Mouse (Mus musculus) embryo, embryonic 11.5 days (tissue): ENCODE results near the gene Arhgef28.

Experiments used
- DNase-seq: peaks from one replicate; pipeline ENCODE4 v3.0.0-alpha.2; 2012; ENCODE audit warnings: low read depth, low spot score

Gene Arhgef28

DNA sequence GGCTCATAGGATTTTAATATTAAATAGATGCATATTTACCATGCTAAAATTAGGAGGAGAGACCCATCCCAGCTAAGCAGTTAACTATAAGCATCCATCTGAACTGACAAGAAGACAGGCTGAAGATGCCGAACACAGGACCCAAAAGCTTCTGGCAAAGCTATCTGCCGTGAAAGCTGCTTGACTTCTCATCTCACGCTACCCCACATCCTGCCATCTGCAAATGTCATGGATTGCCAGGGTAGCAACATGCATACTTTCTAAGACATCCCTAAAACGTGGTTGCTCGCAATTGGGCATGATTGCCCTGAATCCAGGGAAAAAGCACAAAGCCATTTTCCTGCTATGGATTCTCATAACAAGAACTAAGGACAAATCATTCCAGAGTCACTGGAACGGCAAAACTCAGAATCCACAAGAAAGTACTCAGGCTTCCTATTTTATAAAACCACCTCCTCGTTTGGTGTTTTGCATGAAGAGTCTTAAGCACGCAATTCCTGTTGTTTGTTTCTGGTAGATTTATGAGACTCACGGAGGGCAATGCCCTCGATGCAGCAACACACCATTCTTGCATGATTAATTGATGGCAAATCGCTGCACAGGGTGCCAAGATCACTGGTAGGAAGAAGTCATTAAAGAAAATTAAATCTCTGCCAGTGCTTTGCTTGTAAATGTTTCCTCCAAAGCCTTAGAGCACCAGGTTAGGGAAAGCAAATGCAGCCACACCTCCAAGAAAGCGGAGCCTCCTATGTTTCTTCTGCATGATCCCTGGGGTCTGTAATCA, 287.9 kb downstream of the Arhgef28 start:
- DNase-seq = no peak

DNA sequence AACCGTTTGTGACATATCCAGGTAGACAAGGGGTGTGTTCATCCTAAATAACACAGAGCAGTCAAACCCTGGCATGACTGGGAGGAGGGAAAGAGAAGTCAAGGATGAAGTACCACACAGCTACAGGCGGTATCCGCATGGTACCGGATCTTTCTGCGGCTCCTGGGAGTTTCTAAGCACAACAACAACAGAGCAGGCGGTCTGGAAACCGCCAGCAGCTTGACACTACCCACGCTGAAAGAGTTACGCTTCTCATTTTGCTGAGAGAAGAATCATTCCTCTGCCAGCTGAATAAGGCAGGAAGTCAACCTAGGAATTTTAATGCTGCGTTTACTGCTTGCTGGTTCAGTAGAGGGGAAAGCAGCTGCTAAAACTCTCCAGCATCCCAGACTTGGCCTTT, 295.2 kb downstream of the Arhgef28 start:
- no peak for DNase-seq

DNA sequence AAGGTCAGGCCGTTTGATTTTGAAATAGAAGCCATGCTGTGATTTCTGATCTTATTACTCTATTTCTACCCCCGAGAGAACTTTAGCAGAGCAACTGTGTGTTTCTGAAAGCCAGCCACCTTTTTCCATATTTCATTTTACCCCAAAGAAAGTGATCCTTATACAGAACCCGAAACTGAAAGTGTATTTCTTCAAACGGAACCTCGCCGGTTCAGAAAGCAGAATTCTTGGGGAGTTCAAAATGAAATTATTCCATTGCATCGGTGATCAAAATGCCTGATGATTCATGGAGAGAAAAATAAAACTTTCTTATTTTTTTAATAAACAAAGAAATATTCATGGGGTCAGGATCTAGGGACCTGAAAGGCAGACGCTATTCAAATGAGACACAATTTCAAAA, 303.4 kb downstream of the Arhgef28 start:
- no peak for DNase-seq

DNA sequence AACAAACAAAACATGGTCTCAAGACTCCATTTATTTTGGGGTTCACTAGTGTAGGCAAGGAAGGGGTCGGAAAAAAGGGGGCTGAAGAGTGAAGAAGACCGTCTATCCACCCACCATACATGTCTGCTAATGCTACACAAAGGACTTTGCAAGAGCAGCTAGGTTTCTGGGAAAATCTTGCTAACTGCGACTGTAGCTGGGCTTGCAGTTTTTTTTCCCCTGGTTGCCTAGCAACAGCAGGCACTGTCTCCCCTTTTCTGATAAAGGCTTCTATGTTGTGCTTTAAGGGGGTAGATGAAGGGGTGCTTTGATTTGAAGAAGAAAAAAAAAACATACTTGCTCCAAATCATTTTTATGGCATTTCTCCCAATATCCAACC, 305.9 kb downstream of the Arhgef28 start:
- peak; percentile 31 for DNase-seq

DNA sequence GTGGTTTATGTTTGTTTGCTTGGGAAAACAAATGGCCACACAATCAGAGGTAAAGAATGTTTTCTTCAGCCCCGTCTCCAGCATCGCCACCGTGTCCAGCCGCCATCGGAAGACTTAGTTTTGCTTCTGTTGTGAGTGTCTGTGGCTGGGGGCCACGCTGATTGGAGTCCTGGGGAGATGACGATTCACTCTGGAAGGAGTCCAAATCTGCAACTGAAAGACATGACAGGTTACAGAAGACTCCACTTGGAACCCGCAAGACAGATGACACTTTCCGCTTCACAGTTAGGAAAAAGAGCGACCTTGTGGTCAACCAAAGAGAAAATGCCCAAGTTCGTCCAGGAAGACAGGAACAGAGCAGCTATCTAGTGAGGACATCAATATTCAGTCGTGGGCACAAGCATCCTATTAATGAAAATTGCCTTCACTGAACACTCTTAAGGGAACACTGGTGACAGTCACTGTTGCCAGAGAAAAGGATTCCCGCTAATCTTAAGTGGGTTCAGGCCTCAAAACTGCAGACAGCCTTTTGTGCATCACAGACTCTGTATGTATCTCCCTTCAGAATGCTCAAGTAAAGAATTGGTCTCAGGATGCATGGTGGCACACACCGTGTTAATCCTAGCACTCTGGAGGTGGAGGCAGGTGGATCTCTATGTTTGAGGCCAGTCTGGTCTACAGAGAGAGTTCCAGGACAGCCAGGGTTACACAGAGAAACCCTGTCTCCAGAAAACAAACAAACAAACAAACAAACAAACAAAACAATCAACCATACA, 306.4 kb downstream of the Arhgef28 start:
- no peak for DNase-seq

DNA sequence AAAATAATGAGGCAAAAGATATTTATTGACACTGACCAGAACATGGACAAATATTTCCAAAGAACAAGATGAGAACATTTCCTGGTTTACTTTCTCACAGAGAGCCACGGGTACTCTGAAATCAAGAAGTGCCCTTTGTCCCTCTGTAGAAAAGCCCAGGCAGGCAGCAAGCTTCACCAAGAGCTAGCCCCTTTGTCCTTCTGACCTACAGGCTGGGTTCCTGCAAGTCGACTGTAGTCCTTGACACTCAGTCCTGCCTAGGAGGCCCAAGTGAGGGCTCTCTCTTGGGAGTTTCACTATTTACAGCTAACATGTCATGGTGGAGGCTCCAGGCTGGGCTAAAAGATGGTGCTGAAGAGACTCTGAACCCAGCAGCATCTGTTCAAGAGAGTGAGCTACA, 307.6 kb downstream of the Arhgef28 start:
- DNase-seq = no peak

DNA sequence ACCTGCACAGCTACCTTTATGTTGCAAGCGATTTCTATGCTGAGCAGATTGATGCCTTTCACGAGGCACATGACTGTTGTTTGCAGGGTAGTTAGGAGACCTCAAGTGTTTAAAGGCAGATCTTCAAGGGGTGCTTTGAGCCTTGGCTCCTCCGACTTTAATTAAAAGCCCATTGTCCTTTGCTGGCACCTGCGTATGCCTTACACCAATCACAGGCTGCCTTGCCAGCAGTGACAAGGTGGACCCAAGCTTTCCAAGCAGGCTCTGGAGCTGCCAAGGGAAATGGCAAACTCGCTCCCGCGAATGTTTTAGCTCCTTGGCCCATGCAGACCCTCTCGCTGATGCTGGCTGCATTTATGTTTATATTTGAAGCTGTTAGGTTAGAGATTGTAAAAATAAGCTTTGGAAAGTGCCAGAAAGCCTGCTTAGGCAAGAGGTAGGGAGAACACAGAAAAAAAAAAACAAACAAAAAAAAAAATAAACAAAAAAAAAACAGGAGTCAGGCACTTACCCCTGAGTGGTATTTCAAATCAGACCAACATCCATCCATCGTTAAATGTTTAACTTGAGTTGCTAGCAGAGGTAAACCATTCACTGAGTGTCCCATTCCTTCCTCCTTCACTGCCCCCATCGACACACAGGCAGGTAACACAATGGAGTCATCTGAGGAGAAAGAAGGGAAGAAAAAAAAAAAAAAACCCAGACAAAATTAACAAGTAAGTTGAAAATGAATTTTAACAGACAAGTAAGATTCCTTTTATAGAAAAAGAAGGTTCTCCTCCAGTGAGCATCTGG, 313.0 kb downstream of the Arhgef28 start:
- DNase-seq = no peak

DNA sequence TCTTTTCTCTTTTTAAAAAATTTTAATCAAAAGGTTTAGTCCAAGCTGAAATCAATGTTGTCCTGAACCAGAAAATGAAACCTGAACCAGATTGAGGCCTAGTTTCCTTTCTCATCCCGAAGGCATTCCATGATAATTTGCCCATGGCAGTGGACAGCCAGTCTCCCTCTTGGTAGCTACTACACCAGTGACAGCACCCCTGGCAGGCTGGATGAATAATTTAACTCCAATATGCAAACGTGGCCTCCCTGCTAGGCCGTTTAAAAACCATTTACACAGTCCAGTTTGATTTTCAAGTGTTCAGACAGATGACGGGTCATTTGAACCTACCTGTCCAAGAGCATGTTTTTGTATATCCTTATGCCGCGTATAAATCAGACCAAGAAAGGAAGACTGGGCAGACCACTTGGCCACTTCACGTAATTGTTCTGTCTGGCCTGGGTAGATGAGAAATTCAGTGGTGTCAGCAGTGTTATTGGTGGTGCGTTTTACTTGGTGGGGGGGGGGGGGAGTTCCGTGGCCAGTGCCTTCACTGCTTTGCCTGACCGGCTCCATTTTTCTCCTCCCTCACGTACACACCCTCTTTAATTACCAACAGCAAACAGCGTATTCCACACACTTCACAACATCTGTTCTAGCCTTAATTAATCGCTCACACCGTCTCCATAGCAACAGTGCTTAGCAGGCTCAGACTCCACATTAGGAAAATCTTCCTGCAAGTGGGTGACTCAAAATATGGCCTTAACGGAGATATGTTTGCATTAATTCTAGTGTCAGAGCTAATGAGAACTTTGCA, 314.0 kb downstream of the Arhgef28 start:
- no peak for DNase-seq

DNA sequence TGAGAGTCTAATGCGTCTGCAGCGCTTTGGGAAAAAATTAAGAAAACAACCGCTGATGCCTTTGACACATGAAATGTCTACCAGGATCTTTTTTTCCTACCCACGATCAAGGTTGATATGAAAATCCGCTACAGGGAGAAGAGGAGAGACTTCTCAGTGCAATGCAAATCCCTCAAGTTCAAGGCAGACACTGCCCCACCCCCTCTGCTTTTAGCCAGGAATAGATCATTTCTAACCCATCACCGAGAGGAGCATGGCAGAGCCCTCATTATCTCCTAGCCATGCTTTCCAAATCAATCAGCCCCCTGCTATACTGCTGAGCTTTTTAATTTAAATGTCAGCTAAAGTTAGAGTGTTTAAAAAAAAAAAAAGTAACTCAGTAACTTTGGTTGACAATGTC, 318.2 kb downstream of the Arhgef28 start:
- DNase-seq = no peak

DNA sequence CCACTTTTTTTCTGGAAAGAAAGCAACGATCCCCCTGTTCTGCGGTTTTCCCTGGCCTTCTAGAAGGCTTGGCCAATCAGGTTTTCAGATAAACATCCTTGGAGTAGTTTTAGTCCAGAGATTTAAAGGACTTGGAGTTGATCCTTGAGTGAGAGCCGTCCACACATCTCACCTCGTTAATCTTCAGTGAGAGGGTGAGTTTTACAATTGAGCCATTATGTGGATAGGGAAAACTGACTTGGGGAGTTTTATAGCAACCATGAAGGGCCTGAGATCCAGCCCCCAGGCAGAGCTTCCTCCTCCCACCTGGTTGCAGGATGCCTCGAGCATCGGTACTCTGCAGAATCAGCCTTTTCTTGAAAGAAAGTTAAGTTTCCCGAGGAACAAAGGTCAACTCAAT, 318.7 kb downstream of the Arhgef28 start:
- no peak for DNase-seq

DNA sequence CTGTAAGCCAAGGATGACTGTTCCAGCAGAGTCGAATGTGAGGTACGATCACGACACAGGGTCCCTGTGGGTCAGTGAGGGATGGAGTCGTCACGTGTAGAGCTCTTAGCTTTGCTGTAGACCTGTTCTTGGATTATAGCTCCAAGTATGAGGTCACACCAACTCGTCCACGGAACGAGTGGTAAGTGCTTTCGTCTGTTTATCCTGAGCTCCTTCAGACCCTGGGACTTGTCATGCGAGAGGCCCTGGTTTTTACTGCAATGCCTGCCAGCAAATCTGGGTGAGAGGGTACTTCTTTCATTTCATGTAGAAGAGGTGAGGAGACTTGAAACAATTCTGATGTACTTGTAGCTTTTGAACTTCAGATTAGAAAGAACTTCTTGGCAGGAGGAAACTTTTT, 322.6 kb downstream of the Arhgef28 start:
- DNase-seq = no peak

DNA sequence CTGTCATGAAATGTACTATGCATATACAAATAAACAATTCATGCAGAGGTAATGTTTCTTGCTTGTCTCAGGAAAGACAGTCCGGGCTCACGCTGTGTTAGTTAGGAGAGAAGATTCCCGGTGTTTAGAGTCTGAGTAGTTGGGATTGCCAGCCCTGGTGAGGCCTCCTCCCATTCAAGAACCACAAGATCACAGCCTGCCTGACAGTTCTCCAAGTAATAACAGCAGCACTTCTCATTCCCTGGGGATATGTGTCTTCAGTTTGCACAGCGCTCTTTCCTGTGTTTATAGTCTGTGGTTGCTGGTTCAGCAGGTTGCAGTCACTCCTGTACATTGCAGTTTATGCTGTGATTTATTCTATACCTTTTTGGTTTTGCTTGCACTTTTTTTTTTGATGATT, 329.8 kb downstream of the Arhgef28 start:
- DNase-seq = no peak

DNA sequence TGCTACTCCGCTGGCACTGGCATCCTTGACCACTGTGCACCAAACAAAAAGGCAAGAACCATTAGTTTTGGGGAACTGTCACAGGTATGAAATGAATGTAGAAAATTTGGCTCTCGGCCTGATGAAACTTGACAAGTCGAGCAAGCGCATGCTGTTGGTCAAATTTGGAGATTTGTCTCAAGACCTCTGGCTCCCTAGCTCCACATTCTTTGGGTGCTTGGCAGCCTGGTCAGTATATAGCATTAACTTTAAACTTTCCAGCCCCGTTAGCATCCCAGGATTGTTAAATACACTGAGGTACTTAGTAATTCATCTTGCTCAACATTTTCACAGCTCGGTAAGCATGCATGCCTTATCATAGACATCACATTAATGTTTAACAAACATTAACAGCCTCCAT, 330.2 kb downstream of the Arhgef28 start:
- DNase-seq = no peak

DNA sequence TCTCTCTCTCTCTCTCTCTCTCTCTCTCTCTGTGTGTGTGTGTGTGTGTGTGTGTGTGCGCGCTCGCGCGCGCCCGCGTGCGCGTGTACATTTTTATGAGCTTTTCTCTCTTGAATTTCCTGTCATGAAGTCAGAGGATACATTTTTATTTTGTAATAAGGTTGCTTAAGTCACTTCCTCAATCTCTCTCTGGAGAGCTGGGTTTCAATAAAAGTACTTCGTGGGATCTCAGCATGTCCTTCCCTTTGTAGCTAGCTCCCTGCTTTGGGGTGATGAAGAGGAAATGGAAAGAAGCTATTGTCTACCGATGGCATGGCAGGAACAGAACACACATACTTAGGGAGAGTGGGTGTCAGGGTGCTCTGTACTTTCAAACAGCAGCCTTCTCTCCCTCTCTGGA, 336.8 kb downstream of the Arhgef28 start:
- DNase-seq = no peak

DNA sequence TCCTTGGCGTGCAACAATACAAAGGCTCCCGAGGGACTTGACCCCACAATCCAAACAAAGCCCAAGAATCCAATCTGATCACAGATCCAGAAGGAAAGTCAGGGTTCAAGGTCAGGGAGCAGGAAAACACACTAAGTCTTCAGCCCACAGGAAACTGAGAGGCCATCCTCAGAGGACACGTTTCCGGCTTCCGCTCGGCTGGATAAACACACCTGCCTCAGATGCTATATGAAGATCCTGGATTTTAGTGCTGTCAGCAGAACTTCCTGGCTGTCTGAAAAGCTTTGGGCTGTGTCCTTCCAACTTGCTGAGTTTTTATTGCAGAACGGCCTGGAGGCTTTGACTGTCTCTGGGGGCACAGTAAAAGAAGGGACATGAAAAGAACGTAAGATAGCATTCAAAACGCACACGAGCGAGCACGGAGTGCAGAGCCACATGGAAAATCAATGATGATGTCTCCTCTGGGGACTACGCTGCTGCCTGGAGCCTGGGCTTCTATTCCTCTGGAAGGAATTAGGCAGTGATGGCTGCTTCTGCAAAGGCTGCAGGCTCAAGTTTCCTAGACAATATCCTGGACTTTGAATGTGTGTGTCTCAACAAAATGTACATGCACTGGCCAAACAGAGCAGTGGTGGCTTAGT, 338.8 kb downstream of the Arhgef28 start:
- no peak for DNase-seq

DNA sequence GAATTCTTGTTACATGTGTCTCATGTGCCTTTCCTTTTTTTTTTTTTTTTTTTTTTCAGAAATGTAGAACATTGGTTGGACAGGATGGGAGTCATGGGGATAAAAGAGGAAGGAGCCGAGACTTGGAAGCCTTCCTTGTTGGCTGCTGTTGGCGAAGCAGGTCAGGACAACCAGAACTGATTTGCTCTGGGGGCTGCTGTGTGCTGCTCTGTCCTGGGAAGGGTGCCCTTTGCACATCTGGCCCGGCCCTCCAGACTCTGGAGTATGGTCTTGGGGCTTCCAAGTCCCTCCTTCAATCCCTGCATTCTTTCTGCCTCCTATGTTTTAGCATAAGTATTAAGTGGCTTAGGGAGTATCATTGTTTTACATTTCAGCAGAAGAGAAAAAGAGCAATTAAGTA, 347.2 kb downstream of the Arhgef28 start:
- DNase-seq = no peak

DNA sequence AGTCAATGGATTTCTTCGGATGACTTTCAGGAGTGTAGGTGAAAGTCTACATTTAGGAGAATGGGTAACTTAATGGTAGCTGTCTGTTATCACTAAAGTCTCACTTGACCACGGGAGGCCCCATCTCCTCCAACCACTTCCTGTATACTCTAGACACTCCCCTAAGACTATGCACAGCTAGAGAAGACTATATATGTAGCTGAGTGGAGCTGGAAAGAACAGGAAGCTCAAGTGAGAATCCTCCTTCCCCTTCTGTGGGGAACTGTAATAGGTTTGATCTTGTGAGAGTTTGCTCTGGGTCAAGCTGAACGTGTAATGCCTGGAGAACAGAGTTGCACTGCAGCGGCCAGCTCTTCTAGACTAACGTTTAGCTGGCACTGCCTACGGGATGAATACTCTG, 348.4 kb downstream of the Arhgef28 start:
- DNase-seq = no peak

DNA sequence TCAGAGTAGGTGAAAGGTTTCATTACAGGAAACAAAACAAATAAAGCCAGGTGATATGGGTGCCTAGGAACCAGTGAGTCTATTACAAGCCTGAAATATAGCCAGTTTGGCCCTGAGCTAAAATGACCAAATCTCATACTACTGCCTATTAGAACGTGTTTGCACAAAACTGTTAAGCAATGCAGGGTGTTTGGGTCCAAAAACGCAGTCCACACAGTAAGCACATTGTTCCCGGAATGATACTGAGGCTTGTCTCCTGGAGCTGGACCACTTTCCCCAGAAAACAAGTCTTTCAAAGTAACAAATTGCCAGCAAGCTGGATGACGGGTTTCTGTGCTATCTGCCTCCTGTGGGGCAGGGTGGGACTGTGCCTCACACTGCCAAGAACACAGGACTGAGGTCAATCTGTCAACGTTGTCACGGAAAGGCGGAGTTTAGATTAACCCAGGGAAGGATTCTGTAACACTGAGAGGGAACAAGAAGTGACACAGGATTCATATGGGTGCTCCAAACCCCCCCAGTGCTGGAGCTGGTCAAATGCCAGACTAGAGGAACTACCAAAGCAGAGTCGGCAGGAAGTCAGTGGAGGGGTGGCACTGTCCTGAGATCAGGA, 352.8 kb downstream of the Arhgef28 start:
- DNase-seq = no peak
